Mouse (Mus musculus) liver, embryonic 14.5 days (tissue): ENCODE data around the gene V1ra8.
"Not testable (repeated sequence)": the region's sequence is repeated elsewhere in the genome, so short reads cannot be mapped to it uniquely, and the experiment has no call there.

Source experiments
- CTCF ChIP-seq: IDR thresholded peaks from 2 replicates; pipeline ENCODE4 v1.5.1; 2016; ENCODE audit warnings: antibody characterized with exemption, low read depth, control low read depth
- EP300 ChIP-seq: IDR thresholded peaks from 2 replicates; pipeline ENCODE4 v1.6.1; 2016; ENCODE audit warnings: antibody characterized with exemption, low read depth

DNA sequence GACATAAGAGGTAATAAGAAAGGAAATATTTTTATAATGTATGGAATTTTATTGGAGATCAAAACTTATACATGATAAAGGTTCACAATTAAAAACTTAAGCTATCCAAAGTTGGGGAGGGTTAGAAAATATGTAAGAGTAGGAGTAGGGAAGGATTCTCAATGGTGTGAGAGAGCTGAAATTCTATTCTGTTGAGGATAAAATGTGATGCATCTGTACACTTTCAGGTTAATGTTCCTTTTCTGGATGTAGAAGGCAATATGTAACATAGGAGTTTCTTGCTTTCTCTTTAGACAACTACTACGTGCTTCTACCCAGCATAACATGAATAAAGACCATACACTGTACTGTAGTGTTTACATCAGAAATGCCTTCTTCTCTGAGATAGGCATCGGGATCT lies at the start of gene V1ra8:
- not testable (repeated sequence) for TF ChIP-seq CTCF, EP300
